Mouse (Mus musculus) CH12F3 (cell line): ENCODE measurements around the gene Laptm5.

Experiments
- in situ Hi-C: fragments of 300-500 bp; cut with MboI; formaldehyde crosslinking; loops from 2 replicates; pipeline ENCODE4 v1.14.3; 2020; ENCODE audit warnings: low sequenced_read_pairs

Laptm5 gene

GRCm38 (mm10) chr4:130918805-130919749 lies 6.2 kb downstream of the Laptm5 start:
- in situ Hi-C loops, result no loop called here

- in situ Hi-C loops, result no loop called here
Measured at GRCm38 (mm10) chr4:130919750-130920356, 6.9 kb downstream of the Laptm5 start.

GRCm38 (mm10) chr4:130920951-130921693 lies 8.2 kb downstream of the Laptm5 start:
- in situ Hi-C loops, result no loop called here

- in situ Hi-C loops, result no loop called here
Measured at GRCm38 (mm10) chr4:130921986-130922385, 9.1 kb downstream of the Laptm5 start.

- in situ Hi-C loops, result no loop called here
Measured at GRCm38 (mm10) chr4:130926274-130926673, 13.3 kb downstream of the Laptm5 start.

- in situ Hi-C loops, result no loop called here
Measured at GRCm38 (mm10) chr4:130927821-130928220, 14.9 kb downstream of the Laptm5 start.

- in situ Hi-C loops, result no loop called here
Measured at GRCm38 (mm10) chr4:130942644-130943043, 29.7 kb downstream of the Laptm5 start.

GRCm38 (mm10) chr4:130944112-130944511 lies 31.2 kb downstream of the Laptm5 start, which contains the start of gene Matn1:
Matn1 (plus strand) TSS chr4:130944385.
- in situ Hi-C loops, result no loop called here

GRCm38 (mm10) chr4:130944779-130945178 lies 31.9 kb downstream of the Laptm5 start:
- in situ Hi-C loops, result no loop called here

- in situ Hi-C loops, result no loop called here
Measured at GRCm38 (mm10) chr4:130947094-130947647, 34.2 kb downstream of the Laptm5 start.

GRCm38 (mm10) chr4:130949821-130950384 lies 37.0 kb downstream of the Laptm5 start:
- in situ Hi-C loops, result loop anchor here (5.0 to 25.0 kb wide), 3 partner anchors 53 to 887 kb away; partner anchors contain the start of genes Mecr and Ptpru

GRCm38 (mm10) chr4:130952531-130952930 lies 39.6 kb downstream of the Laptm5 start:
- in situ Hi-C loops, result loop anchor here (5.0 to 25.0 kb wide), 3 partner anchors 55 to 885 kb away; partner anchors contain the start of genes Mecr and Ptpru

- in situ Hi-C loops, result loop anchor here (10.0 to 25.0 kb wide), 2 partner anchors 172 to 880 kb away; partner anchors contain the start of genes Mecr and Ptpru
Measured at GRCm38 (mm10) chr4:130957156-130957555, 44.2 kb downstream of the Laptm5 start.

- in situ Hi-C loops, result loop anchor here (10.0 to 25.0 kb wide), 2 partner anchors 174 to 878 kb away; partner anchors contain the start of genes Mecr and Ptpru
Measured at GRCm38 (mm10) chr4:130958812-130959211, 45.9 kb downstream of the Laptm5 start.

GRCm38 (mm10) chr4:130959678-130960077 lies 46.8 kb downstream of the Laptm5 start:
- in situ Hi-C loops, result loop anchor here (10.0 to 25.0 kb wide), 2 partner anchors 175 to 878 kb away; partner anchors contain the start of genes Mecr and Ptpru

- in situ Hi-C loops, result loop anchor here (25.0 kb wide), 1 partner anchor 877 kb away; the partner anchor contains the start of genes Mecr and Ptpru
Measured at GRCm38 (mm10) chr4:130960118-130960734, 47.3 kb downstream of the Laptm5 start.

- in situ Hi-C loops, result loop anchor here (25.0 kb wide), 1 partner anchor 866 kb away; the partner anchor contains the start of genes Mecr and Ptpru
Measured at GRCm38 (mm10) chr4:130971278-130971677, 58.4 kb downstream of the Laptm5 start.

GRCm38 (mm10) chr4:130972421-130972829 lies 59.5 kb downstream of the Laptm5 start:
- in situ Hi-C loops, result loop anchor here (25.0 kb wide), 1 partner anchor 865 kb away; the partner anchor contains the start of genes Mecr and Ptpru
